Mouse (Mus musculus) layer of hippocampus, adult 2 months (tissue): ENCODE results near the gene Slc35g3. TPM values are rescaled to one million over a fixed set of nuclear protein-coding genes. Genes with fewer than 3 reads are reported as not detected.
"Not testable (repeated sequence)": the region's sequence is repeated elsewhere in the genome, so short reads cannot be mapped to it uniquely, and the experiment has no call there.

Experiments
- DNase-seq, 2 experiments: peaks; one replicate each; pipeline ENCODE4 v3.0.0; 2022; ENCODE audit warnings: low spot score in 2 of 2
- H3K27ac ChIP-seq: fragments of 200-600 bp; 2 replicates; pipeline ENCODE4 v1.8.1; 2022
- H3K4me3 ChIP-seq: fragments of 200-600 bp; 2 replicates; pipeline ENCODE4 v1.8.1; 2022; ENCODE audit warnings: mild to moderate bottlenecking
- CTCF ChIP-seq: fragments of 200-600 bp; conservative IDR thresholded peaks from 2 replicates; pipeline ENCODE4 v1.8.1; 2022; ENCODE audit warnings: antibody characterized with exemption, mild to moderate bottlenecking, moderate library complexity
- total RNA-seq, 2 experiments: library from RNA; stranded (reverse); gene quantifications; 2 replicates each; pipeline ENCODE4 v1.2.3; 2021

The Slc35g3 gene
- total RNA-seq, 2 experiments from 2014 or later = not detected

GRCm38 (mm10) chr11:69758971-69759721 is 2.6 kb downstream of the Slc35g3 start:
- TF ChIP-seq CTCF = no peak
- Histone ChIP-seq H3K4me3 (peak overlapping the region; percentile 67), H3K27ac (peak overlapping the region; percentile 100)
- DNase-seq = peak; percentile 77 to 91

GRCm38 (mm10) chr11:69758478-69758970 is 3.2 kb downstream of the Slc35g3 start, which contains the start of gene Polr2a:
Polr2a (minus strand) TSS chr11:69758637.
- peak within 1 kb of the TSS; percentile 100 for H3K27ac ChIP-seq
- TF ChIP-seq CTCF = no peak
- DNase-seq = peak; percentile 97

GRCm38 (mm10) chr11:69758090-69758456 is 3.7 kb downstream of the Slc35g3 start:
- DNase-seq = peak; percentile 96 to 98
- Histone ChIP-seq H3K27ac (peak overlapping the region; percentile 100), H3K4me3 (peak overlapping the region; percentile 67)
- no peak for TF ChIP-seq CTCF

More at GRCm38 (mm10) chr11:69758478-69758970, 3.2 kb downstream of the Slc35g3 start, which contains the start of gene Polr2a:
- H3K4me3 ChIP-seq = peak within 1 kb of the TSS; percentile 67

- TF ChIP-seq CTCF = no peak
- Histone ChIP-seq H3K27ac (peak overlapping the region; percentile 100), H3K4me3 (peak overlapping the region; percentile 67)
- DNase-seq = no peak
Observed at GRCm38 (mm10) chr11:69757303-69758089, 4.3 kb downstream of the Slc35g3 start.

- peak; percentile 51 to 52 for DNase-seq
Observed at GRCm38 (mm10) chr11:69754701-69755100, 7.1 kb downstream of the Slc35g3 start.

GRCm38 (mm10) chr11:69754233-69754632 is 7.5 kb downstream of the Slc35g3 start:
- Histone ChIP-seq H3K27ac (peak overlapping the region; percentile 77), H3K4me3 (no peak overlapping the region)
- no peak for TF ChIP-seq CTCF
- no peak for DNase-seq

More at GRCm38 (mm10) chr11:69754701-69755100, 7.1 kb downstream of the Slc35g3 start:
- Histone ChIP-seq H3K27ac (peak overlapping the region; percentile 77), H3K4me3 (no peak overlapping the region)
- TF ChIP-seq CTCF = peak; percentile 84

GRCm38 (mm10) chr11:69752686-69753085 is 9.1 kb downstream of the Slc35g3 start:
- Histone ChIP-seq H3K27ac (peak overlapping the region; percentile 36; the same call in 1 of the 2 replicates), H3K4me3 (no peak overlapping the region)
- no peak for TF ChIP-seq CTCF
- DNase-seq = no peak

- Histone ChIP-seq H3K27ac (no peak overlapping the region), H3K4me3 (no peak overlapping the region)
- DNase-seq = no peak
- no peak for TF ChIP-seq CTCF
Observed at GRCm38 (mm10) chr11:69751635-69752034, 10.1 kb downstream of the Slc35g3 start.

GRCm38 (mm10) chr11:69731408-69731807 is 30.4 kb downstream of the Slc35g3 start:
- DNase-seq, H3K27ac ChIP-seq, H3K4me3 ChIP-seq: not testable (repeated sequence)
- TF ChIP-seq CTCF = peak; percentile 45

GRCm38 (mm10) chr11:69729063-69729462 is 32.7 kb downstream of the Slc35g3 start:
- Histone ChIP-seq H3K27ac (no peak overlapping the region), H3K4me3 (no peak overlapping the region)
- DNase-seq = peak in 1 of 2 experiments; percentile 14
- peak; percentile 73 for TF ChIP-seq CTCF

- no peak for TF ChIP-seq CTCF
- no peak overlapping the region for H3K4me3 ChIP-seq
- no peak overlapping the region for H3K27ac ChIP-seq
Observed at GRCm38 (mm10) chr11:69725951-69726350, 35.8 kb downstream of the Slc35g3 start.

GRCm38 (mm10) chr11:69723074-69723473 is 38.7 kb downstream of the Slc35g3 start:
- Histone ChIP-seq H3K27ac (no peak overlapping the region), H3K4me3 (no peak overlapping the region)
- DNase-seq = no peak
- TF ChIP-seq CTCF = no peak

More at GRCm38 (mm10) chr11:69725951-69726350, 35.8 kb downstream of the Slc35g3 start:
- no peak for DNase-seq

- no peak for TF ChIP-seq CTCF
- Histone ChIP-seq H3K27ac (no peak overlapping the region), H3K4me3 (no peak overlapping the region)
- no peak for DNase-seq
Observed at GRCm38 (mm10) chr11:69720852-69721251, 40.9 kb downstream of the Slc35g3 start.
